Mouse (Mus musculus) olfactory bulb, adult 2 months (tissue): ENCODE measurements around the gene Rapgef2.

ENCODE experiments used
- CTCF ChIP-seq: fragments of 200-500 bp; IDR thresholded peaks from 2 replicates; pipeline ENCODE4 v1.5.1; 2012; ENCODE audit warnings: low read depth, mild to moderate bottlenecking, low read length, moderate library complexity; ENCODE audit not compliant: insufficient read depth
- POLR2A ChIP-seq: fragments of 200-500 bp; IDR thresholded peaks from 2 replicates; pipeline ENCODE4 v1.6.1; 2012; ENCODE audit warnings: mild to moderate bottlenecking, low read depth, low read length, moderate library complexity; ENCODE audit not compliant: insufficient read depth

DNA sequence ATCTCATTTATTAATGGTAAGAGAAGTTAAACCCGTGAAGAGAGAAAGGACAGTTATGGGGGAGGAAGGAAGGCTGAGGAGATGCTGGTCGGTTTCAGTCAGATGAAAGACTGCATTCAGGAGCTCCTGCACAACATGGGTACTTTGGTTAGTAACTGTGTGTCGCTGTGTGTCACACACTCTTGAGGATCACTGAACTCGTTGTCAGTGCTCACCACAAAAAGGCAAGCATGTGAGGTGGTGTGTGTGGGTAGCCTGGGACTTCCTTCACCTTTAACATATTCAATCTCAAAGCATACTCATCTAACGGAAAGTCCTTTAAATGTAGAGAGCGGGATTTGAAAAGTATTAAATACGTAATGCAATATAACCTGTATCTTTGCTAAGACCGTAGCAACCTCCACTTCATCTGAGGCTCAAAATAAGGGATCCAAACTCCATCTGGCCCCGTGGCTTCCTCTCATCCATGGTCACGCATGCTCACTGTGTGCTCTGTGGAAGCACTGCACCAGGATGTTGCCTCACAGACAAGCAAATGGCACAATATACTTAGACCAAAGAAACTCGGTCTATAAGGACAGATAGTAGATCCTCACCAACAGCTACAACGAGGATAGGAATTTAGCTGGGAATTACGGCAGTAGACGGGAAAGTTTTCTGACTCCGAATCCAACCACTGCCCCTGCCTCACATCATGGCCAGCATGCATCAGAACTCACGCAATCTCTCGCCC is 58.8 kb downstream of the Rapgef2 start:
- no peak for TF ChIP-seq POLR2A
- TF ChIP-seq CTCF = no peak
